Mouse (Mus musculus) gastrocnemius, postnatal 4 days (tissue): ENCODE data around the gene Gm10073. TPM values are rescaled to one million over a fixed set of nuclear protein-coding genes. Genes with fewer than 3 reads are reported as not detected.
A peak's percentile ranks its signal among the peaks of the same experiment; 100 is the strongest.

ENCODE experiments used
- DNase-seq, 2 experiments: peaks; one replicate each; pipeline ENCODE4 v3.0.0; 2021 to 2022; ENCODE audit warnings: low spot score in 2 of 2, mixed read lengths in 2 of 2
- total RNA-seq, 2 experiments: library from RNA; stranded (reverse); gene quantifications; 2 replicates each; pipeline ENCODE4 v1.2.3; 2021

The Gm10073 gene
- total RNA-seq, 2 experiments from 2014 or later, result 157 to 177 TPM

- no peak for DNase-seq
Measured at GRCm38 (mm10) chr8:106559844-106560243, 13.4 kb downstream of the Gm10073 start.

DNA sequence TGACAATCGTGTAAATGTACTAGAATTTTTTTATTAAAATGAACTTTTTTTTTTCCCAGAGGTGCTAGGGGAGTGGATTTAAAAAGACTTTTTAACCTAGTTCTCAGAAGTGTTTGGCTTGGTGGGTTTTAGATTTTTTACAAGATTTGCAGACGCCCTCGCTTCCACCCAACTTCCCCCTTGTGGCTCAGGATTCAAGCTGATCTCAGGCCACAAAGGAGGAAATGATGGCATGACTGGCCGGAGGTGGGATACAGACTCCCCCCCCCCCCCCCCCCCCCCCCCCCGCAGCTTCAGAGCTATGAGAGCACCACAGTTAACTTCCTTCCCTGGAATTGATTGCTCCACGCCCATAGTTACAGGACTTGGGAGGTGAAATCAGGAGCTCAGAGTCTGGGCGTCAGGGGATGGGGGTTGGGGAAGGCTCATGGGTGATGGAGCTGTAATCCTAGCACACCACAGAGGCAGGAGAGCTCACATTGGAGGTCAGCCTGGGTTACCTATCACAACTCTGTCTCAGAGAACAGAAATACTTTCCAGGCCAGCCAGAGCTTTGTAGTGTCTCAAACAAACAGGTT is 17.1 kb downstream of the Gm10073 start:
- DNase-seq, result no peak

GRCm38 (mm10) chr8:106554011-106554410 is 19.2 kb downstream of the Gm10073 start:
- no peak for DNase-seq

GRCm38 (mm10) chr8:106550906-106551305 is 22.4 kb downstream of the Gm10073 start:
- DNase-seq, result no peak

- no peak for DNase-seq
Measured at GRCm38 (mm10) chr8:106548366-106548936, 24.8 kb downstream of the Gm10073 start.

- no peak for DNase-seq
Measured at GRCm38 (mm10) chr8:106546746-106547145, 26.5 kb downstream of the Gm10073 start.

- no peak for DNase-seq
Measured at GRCm38 (mm10) chr8:106545149-106545548, 28.1 kb downstream of the Gm10073 start.

DNA sequence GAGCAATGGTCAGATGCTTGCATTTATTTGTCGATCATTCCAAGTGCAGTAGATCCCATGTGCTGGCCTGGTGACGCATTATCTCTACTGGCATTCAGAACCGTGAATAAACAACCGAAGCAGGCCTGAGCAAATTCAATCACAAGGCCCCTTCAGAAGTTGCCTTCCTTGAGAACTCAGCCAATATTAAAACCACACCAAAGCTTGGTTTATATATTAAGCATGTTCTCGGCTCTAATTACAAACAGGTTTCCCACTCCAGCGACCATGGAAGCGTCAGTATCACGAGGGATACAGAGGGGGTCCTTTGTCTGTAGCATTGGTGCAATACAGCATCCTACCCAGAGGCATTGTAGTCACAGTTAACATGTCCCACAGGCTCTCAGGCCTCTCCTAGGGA is 30.2 kb downstream of the Gm10073 start:
- no peak for DNase-seq

DNA sequence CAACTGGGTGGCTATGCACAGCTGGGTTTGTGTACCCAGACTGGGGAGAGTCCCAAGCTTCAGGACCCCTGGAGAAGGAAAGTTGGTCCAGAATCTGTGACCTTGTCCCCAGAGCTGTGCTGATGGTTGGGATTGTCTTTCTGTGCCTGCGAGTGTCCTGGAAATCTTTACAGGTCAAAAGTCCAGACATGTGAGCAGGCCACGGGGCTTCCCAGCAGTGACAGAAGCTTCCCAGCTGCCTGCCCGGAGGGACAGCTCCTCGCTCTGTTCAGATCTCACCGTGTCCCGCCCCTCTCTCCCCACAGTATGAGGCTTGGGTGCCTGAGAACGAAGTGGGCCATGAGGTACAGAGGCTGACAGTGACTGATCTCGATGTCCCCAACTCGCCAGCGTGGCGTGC is 32.3 kb downstream of the Gm10073 start:
- no peak for DNase-seq

DNA sequence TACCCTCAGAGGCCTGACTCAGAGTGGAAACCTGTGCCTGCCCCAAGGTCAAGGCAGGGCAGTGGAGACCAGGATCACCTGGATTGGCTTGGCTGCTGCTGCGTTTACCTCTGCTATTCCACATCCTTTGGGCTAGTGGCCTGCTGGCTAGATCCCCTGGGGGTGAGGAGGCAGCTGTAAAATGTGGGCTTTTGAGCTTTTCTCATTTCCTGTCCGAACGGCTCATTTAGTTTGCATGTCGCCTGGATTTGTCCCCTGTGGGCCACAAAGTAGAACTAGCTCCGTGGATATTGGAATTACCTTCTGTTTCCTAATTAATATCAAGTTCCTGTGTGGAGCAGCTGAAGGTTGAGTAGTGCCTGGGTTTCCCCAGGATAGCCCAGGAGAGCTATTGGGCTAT is 34.1 kb downstream of the Gm10073 start:
- DNase-seq, result no peak

DNA sequence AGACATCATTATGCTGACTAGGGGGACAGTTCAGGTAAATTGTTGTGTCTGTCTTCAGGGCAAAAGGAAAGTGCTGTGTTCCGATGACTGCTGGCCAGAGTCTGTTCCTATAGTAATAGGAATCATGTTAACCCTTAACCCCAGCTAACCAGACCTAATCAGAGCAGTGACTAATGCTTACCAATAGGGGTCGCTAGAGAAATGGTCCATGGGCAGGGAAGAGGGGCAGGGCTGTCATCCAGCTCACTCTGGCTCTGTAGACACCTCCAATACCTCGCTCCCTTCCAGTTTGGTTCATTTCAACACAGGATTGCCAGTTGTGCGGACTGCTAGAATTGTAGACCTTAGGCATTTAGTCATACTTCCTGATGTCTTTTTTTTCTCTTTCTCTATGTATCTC is 37.8 kb downstream of the Gm10073 start:
- DNase-seq, result no peak

DNA sequence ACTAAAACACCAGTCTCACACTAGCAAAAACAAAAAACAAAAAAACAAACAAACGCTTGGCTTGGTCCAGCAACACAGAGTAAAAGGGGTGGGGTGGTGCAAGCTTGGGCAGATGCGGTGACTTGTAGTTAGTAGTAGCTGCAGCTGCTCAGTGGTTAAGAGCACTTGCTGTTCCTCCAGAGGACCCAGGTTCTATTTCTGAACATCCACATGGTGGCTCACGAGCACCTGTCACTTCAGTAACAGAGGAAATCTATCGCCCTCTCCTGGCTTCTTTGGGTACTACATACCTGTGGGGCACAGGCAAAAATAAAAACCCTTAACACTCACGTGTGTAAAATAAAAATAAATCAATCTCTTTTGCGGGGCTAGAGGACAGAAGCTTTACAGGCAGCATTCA is 38.8 kb downstream of the Gm10073 start:
- peak in 1 of 2 experiments; percentile 47 for DNase-seq

- DNase-seq, result no peak
Measured at GRCm38 (mm10) chr8:106533709-106534108, 39.6 kb downstream of the Gm10073 start.

DNA sequence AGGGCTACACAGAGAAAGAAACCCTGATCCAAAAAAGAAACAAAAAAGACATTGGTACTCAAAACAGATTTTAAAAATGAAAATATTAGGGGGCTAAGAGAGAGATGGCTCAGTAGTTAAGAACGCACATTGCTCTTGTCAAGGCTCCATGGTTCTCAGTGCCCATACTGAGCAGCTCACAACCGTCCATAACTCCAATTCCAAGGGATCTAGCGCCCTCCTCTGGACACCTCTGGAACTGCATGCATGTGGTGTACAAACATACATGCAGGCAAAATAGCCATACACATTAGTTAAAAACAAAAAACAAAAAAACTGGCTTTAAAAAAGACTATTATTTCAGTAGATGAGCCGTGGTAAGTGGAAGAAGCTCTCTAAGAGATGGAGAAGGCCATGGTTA is 42.7 kb downstream of the Gm10073 start:
- no peak for DNase-seq

DNA sequence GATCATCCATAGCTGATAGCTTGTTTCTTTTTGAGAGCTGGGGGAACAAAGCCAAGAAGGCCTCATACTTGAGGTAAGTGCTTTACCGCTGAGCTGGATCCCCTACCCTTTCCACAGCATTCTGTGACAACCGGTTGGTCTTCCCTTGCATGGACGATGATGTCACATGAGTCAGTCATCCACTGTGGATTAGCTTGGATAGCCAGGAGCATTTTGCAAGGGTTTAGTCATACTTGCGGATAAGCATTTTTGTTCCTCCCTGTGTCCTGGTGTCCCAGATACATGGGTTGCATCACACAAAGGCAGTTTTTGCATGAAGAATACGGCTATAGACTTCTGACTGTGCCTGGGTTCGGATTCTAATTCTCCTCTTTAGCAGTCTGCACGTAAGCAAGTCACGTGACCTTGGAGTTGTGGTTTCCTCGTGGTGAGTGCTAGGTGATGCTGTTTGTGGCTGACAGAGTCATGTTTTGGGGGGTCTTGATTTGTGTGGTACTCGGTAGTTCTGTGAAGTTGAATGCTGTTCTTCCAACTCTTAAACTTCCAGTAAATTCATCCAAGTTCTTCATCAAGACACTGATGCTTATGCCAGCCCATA is 43.3 kb downstream of the Gm10073 start:
- no peak for DNase-seq

DNA sequence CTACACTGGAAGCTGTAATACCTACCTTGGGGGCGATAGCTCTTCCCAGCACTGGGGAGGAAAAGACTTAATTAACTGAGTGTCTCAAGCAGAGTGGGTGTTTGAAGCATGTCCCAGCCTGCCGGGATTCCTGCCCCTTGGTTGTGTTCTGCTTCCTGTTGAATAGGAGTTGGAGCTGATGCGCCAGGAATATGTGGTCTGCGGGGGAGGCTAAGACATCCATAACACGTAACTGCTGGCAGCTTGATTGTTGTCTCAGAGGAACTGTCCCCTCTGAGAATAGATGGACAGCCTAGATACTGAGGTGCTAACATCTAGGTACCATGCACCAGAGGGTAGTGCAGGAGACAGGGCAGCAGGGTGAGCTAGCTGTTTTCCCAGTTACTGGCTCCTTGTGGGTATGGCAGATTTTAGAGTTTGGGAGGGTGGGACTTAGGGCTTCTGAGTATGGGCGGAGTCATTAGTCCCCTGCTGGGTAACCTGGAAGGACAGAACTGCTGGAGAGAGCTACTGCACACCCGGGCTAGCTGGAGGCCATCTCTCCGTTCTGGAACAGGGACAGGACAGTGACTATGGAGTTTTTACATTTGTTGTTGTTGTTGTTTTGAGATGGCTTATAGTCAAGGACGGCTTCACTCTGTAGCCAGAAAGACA is 44.5 kb downstream of the Gm10073 start:
- DNase-seq, result no peak

DNA sequence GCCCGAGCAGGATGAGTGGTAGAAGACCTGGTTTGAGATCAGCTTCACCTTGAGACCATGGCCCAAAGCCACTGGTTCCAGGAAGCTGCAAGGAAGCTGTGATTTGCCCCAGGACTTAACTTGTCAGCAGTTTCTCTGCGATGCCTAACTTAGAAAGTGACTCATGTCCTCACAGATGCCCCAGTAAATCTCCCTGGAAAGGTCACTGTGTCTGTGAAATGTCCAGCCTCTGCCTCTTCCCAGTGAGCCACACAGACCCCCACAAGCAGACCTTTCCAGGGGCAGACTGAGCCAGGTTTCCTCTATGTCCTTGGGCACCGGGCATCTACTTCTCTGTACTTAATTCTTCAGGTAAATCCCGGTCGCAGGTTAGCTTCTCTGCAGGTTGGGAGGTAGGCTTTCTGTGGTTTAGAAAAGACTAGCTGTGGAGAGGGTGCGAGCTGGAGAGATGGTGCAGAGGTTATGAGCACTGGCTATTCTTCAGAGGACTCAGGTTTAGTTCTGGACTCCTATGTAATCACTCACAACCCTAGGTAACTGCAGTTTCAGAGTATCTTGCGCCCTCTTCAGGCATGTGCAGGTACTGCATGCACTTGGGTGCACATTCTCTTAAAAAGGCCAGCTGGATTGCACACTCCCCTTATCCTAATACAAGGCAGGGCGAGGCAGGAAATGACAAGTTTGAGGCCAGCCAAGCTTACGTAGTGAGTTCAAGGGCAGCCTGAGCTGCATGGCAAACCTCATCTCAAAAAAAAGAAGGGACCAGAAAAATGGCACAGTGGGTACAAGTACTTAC is 45.8 kb downstream of the Gm10073 start:
- no peak for DNase-seq

DNA sequence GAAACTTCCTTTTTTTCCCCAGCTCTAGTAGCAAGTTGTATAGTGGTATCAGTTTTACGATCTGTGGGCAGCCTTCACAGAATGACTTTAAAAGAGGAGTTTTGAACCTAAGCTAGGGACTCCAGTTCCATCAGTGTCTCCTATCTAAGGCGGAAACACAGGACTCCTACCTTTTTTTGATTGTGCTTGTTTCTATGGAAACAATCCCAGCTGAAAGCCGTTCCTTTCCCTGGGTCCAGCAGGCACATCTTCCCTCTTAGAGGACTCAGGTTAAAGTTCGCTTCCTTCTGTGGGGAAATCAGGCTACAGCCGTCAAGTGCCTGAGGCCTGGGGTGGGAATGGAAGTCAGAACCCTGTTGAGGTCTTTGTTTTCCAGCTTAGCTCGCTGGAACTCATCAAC is 46.5 kb downstream of the Gm10073 start:
- DNase-seq, result no peak
